Mouse (Mus musculus) heart, embryonic 15.5 days (tissue): ENCODE measurements around the gene Il1b. TPM values are rescaled to one million over a fixed set of nuclear protein-coding genes. Genes with fewer than 3 reads are reported as not detected.

Source experiments
- ATAC-seq: fragments of 200-750 bp; cut with Nextera tagmentation; replicated peaks from 2 replicates; pipeline ENCODE4 v1.8.0; 2017; ENCODE audit warnings: low read depth, moderate TSS enrichment; ENCODE audit not compliant: insufficient number of reproducible peaks, insufficient read depth, low FRiP score
- H3K27ac ChIP-seq: fragments of 300-500 bp; sonication (generic); 2 replicates; pipeline ENCODE4 v1.5.1; 2015; ENCODE audit warnings: mild to moderate bottlenecking, inconsistent platforms
- H3K27me3 ChIP-seq: fragments of 300-500 bp; sonication (generic); 2 replicates; pipeline ENCODE4 v1.6.1; 2015; ENCODE audit warnings: inconsistent platforms
- H3K36me3 ChIP-seq: fragments of 300-500 bp; sonication (generic); 2 replicates; pipeline ENCODE4 v1.6.1; 2015; ENCODE audit warnings: mild to moderate bottlenecking, inconsistent platforms
- H3K4me1 ChIP-seq: fragments of 300-500 bp; sonication (generic); replicated peaks from 2 replicates; pipeline ENCODE4 v1.6.1; 2015; ENCODE audit warnings: inconsistent platforms
- H3K4me2 ChIP-seq: fragments of 300-500 bp; sonication (generic); 2 replicates; pipeline ENCODE4 v1.6.1; 2015; ENCODE audit warnings: inconsistent platforms, mild to moderate bottlenecking, moderate library complexity
- H3K4me3 ChIP-seq: fragments of 300-500 bp; sonication (generic); 2 replicates; pipeline ENCODE4 v1.5.1; 2015; ENCODE audit warnings: mild to moderate bottlenecking, inconsistent platforms
- H3K9ac ChIP-seq: fragments of 300-500 bp; sonication (generic); 2 replicates; pipeline ENCODE4 v1.6.1; 2015; ENCODE audit warnings: mild to moderate bottlenecking, inconsistent platforms
- H3K9me3 ChIP-seq: fragments of 300-500 bp; sonication (generic); replicated peaks from 2 replicates; pipeline ENCODE4 v1.6.1; 2016; ENCODE audit warnings: inconsistent platforms
- WGBS: fragments of 180-500 bp; shearing (Covaris S2); methylation state at CpG from one replicate; pipeline ENCODE4 v1.1.7; 2015; ENCODE audit warnings: mixed read lengths; 5-methylcytosine and 5-hydroxymethylcytosine counted together
- polyA plus RNA-seq: library from polyadenylated mRNA; unstranded; fragments of >200 nt; fragmentation: Nextera tagmentation; extraction: Ambion mirVana; gene quantifications from 2 replicates; pipeline ENCODE4 v1.2.1, GENCODE M21; 2015

Il1b gene
- polyA plus RNA-seq, 1 experiment from 2014 or later, result 0.39 TPM

GRCm38 (mm10) chr2:129398176-129398575, 27.2 kb upstream of the Il1b start:
- Histone ChIP-seq H3K27me3 (no peaks in the 10 kb centered on the region), H3K27ac (no peak overlapping the region), H3K9ac (no peak overlapping the region), H3K36me3 (no peaks in the 10 kb centered on the region), H3K4me3 (no peak overlapping the region), H3K4me2 (no peak overlapping the region), H3K4me1 (no peaks in the 10 kb centered on the region), H3K9me3 (no peaks in the 10 kb centered on the region)
- WGBS, result 76% methylated on average over 3 of the region's 3 CpGs
- ATAC-seq, result no peak

- Histone ChIP-seq H3K36me3 (no peaks in the 10 kb centered on the region), H3K4me3 (no peak overlapping the region), H3K27ac (no peak overlapping the region), H3K9ac (no peak overlapping the region), H3K27me3 (no peaks in the 10 kb centered on the region), H3K9me3 (no peaks in the 10 kb centered on the region), H3K4me1 (no peaks in the 10 kb centered on the region), H3K4me2 (no peak overlapping the region)
- 27% methylated on average over 6 of the region's 6 CpGs for WGBS
- ATAC-seq, result no peak
These were observed 22.6 kb upstream of the Il1b start for GRCm38 (mm10) chr2:129393524-129393923.

- no peaks in the 10 kb centered on the region for H3K36me3 ChIP-seq
- H3K4me2 ChIP-seq, result no peak overlapping the region
- no peak overlapping the region for H3K27ac ChIP-seq
- no peak overlapping the region for H3K4me3 ChIP-seq
- no peaks in the 10 kb centered on the region for H3K27me3 ChIP-seq
- no peaks in the 10 kb centered on the region for H3K4me1 ChIP-seq
- no peaks in the 10 kb centered on the region for H3K9me3 ChIP-seq
- H3K9ac ChIP-seq, result no peak overlapping the region
- WGBS, result 77% methylated on average over 5 of the region's 5 CpGs
- ATAC-seq, result no peak
These were observed 19.2 kb upstream of the Il1b start for GRCm38 (mm10) chr2:129390161-129390560.

DNA sequence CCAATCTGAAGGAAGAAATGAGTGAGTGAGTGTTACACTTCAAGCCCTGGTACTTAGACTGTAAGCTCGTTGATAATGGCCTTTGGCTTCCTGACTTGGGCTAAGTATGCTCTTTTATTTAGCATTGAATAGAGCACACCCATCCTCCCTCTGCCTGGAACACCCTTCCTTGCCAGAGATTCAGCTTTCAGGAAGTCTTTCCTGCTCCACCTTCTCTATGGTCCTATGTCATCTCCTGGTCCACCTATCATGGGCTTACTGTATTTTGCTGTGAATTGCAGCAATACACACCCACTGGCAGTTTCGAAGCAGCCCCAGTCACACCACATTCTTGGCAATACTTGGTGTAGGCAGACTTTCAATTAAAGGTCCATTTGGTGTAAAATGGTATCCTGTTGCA, 18.4 kb upstream of the Il1b start:
- Histone ChIP-seq H3K4me1 (peaks cover 3% of the 10 kb centered on the region), H3K9me3 (no peaks in the 10 kb centered on the region), H3K36me3 (no peaks in the 10 kb centered on the region), H3K9ac (no peak overlapping the region), H3K27ac (no peak overlapping the region), H3K4me2 (no peak overlapping the region), H3K4me3 (no peak overlapping the region), H3K27me3 (no peaks in the 10 kb centered on the region)
- ATAC-seq, result no peak
- 64% methylated on average over 2 of the region's 2 CpGs for WGBS

GRCm38 (mm10) chr2:129385331-129385730, 14.4 kb upstream of the Il1b start:
- WGBS, result 76% methylated on average over 3 of the region's 3 CpGs
- Histone ChIP-seq H3K9ac (no peak overlapping the region), H3K9me3 (no peaks in the 10 kb centered on the region), H3K27ac (no peak overlapping the region), H3K27me3 (no peaks in the 10 kb centered on the region), H3K4me1 (peaks cover 10% of the 10 kb centered on the region), H3K4me3 (no peak overlapping the region), H3K36me3 (no peaks in the 10 kb centered on the region), H3K4me2 (no peak overlapping the region)
- no peak for ATAC-seq

DNA sequence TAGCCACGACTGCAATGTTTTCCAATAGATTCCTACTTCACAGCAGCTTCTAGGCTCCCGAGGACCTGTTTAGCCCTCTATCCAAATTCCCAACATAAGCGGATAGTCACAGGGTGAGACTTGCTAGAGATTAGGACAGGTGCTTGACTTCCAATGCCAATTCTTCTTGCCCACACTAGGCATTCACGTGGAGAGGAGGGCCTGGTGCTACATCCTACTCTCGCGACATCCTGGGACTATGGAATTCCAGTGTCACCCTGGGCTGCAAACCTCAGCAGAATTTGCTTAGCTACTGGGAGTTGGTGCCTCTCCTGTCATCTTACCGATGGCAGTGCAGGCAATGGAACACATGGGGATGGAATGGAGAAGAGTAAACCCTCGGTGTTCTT, 13.3 kb upstream of the Il1b start:
- Histone ChIP-seq H3K9ac (no peak overlapping the region), H3K4me1 (peaks cover 10% of the 10 kb centered on the region), H3K4me2 (no peak overlapping the region), H3K4me3 (no peak overlapping the region), H3K36me3 (no peaks in the 10 kb centered on the region), H3K27ac (peak overlapping the region; percentile 53), H3K9me3 (no peaks in the 10 kb centered on the region), H3K27me3 (no peaks in the 10 kb centered on the region)
- no peak for ATAC-seq
- WGBS, result 71% methylated on average over 8 of the region's 8 CpGs

DNA sequence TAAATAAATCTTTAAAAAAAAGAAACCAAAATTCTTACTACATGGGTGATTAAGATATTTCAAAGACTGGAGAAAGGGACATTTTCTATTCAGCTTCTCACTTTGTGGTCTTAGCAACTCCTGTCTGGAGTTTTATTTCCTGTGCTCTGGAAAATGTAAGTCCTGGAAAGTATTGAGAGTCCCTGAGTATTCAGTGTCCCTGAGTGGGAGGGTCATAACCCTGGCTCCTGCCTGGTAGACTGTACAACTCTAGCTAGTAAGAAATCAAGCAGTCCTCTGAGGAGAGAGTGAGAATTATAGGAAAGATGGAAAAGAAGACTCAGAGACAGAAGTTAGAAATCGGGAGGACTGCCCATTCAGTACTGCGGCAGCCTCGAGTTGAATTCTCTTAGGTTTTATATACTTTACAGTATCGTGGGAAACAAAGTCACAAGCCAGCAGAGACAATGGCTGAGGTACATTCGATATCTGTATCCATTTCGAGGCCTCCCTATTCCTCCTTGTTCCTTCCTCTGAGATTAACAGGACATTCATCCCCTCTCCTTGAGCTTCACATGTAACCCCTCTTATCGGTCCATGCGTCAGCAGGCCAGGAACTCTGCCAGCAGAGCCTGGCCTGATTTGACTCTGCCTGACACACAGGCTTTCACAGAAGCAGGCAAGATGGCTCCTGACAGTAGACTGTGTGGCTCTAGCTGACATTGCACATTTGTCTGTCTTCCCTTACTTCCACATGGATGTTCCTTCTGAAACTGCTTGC, 12.8 kb upstream of the Il1b start:
- Histone ChIP-seq H3K4me1 (peaks cover 10% of the 10 kb centered on the region), H3K9me3 (no peaks in the 10 kb centered on the region), H3K9ac (no peak overlapping the region), H3K4me3 (no peak overlapping the region), H3K36me3 (no peaks in the 10 kb centered on the region), H3K27ac (peak overlapping the region; percentile 55), H3K4me2 (no peak overlapping the region), H3K27me3 (no peaks in the 10 kb centered on the region)
- WGBS, result 47% methylated on average over 8 of the region's 8 CpGs
- peak; percentile 85 for ATAC-seq

- no peaks in the 10 kb centered on the region for H3K36me3 ChIP-seq
- H3K9ac ChIP-seq, result no peak overlapping the region
- WGBS, result 79% methylated on average over 5 of the region's 5 CpGs
- H3K4me3 ChIP-seq, result no peak overlapping the region
- H3K9me3 ChIP-seq, result no peaks in the 10 kb centered on the region
- no peak overlapping the region for H3K27ac ChIP-seq
- no peak for ATAC-seq
- H3K4me1 ChIP-seq, result peaks cover 10% of the 10 kb centered on the region
- H3K4me2 ChIP-seq, result no peak overlapping the region
- no peaks in the 10 kb centered on the region for H3K27me3 ChIP-seq
These were observed 10.0 kb upstream of the Il1b start for GRCm38 (mm10) chr2:129380746-129381474.

DNA sequence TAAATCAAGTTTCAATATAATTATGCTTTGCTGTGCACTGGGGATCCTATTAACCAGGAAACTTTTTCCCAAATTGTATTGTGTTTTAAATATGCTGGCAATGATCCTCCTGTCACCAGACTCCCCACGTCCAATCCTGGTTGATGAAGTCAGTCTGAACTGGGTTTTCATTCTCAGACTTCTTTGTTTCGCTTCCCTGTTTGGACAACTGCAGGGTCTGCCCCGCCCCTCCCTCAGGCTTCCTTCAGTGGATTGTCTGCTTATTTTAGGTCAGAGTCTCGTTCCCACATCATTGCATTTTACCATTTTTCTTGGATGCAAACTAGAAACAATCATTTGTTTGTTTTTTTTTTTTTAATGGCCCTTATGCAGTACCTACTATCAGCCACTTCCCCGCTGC, 9.3 kb upstream of the Il1b start:
- no peak for ATAC-seq

GRCm38 (mm10) chr2:129373307-129373706, 2.4 kb upstream of the Il1b start:
- WGBS, result 68% methylated on average over 4 of the region's 4 CpGs
- no peak overlapping the region for H3K27ac ChIP-seq
- no peak overlapping the region for H3K4me2 ChIP-seq
- no peaks in the 10 kb centered on the region for H3K4me1 ChIP-seq
- ATAC-seq, result no peak
- no peak overlapping the region for H3K9ac ChIP-seq
- H3K9me3 ChIP-seq, result no peaks in the 10 kb centered on the region
- H3K27me3 ChIP-seq, result no peaks in the 10 kb centered on the region
- H3K4me3 ChIP-seq, result no peak overlapping the region
- H3K36me3 ChIP-seq, result no peaks in the 10 kb centered on the region

More for the DNA sequence above, 9.3 kb upstream of the Il1b start:
- Histone ChIP-seq H3K4me1 (peaks cover 10% of the 10 kb centered on the region), H3K27ac (no peak overlapping the region), H3K4me2 (no peak overlapping the region), H3K4me3 (no peak overlapping the region), H3K36me3 (no peaks in the 10 kb centered on the region), H3K9ac (no peak overlapping the region), H3K27me3 (no peaks in the 10 kb centered on the region), H3K9me3 (no peaks in the 10 kb centered on the region)
- WGBS, result 69% methylated on average over 5 of the region's 5 CpGs

- no peaks in the 10 kb centered on the region for H3K36me3 ChIP-seq
- H3K27ac ChIP-seq, result no peak overlapping the region
- no peak overlapping the region for H3K9ac ChIP-seq
- no peaks in the 10 kb centered on the region for H3K4me1 ChIP-seq
- ATAC-seq, result no peak
- no peaks in the 10 kb centered on the region for H3K9me3 ChIP-seq
- H3K4me2 ChIP-seq, result no peak overlapping the region
- H3K4me3 ChIP-seq, result no peak overlapping the region
- 55% methylated on average over 3 of the region's 3 CpGs for WGBS
- H3K27me3 ChIP-seq, result no peaks in the 10 kb centered on the region
These were observed 1.3 kb downstream of the Il1b start for GRCm38 (mm10) chr2:129369615-129370014.

DNA sequence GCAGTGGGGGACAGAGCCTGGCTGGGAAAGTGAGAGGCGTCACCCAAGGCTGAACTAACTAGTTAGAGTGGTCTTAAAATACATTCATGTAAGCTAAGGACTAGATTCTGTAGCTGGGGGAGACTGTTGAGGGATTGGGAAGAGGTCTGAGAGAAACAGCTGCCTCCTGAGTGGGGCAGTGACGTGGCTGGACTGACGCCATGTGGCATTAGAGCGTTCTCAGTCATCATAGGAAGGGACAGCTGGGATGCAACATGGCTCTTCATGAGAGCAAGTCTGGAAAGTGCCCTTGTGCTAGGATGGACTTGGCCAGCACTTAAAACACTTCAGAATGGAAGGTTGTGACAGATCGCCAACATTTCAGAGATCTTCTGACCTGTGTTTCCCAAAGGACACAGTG, 2.1 kb downstream of the Il1b start:
- no peaks in the 10 kb centered on the region for H3K4me1 ChIP-seq
- WGBS, result 86% methylated on average over 5 of the region's 5 CpGs
- H3K4me2 ChIP-seq, result no peak overlapping the region
- H3K9ac ChIP-seq, result no peak overlapping the region
- H3K27ac ChIP-seq, result no peak overlapping the region
- no peaks in the 10 kb centered on the region for H3K36me3 ChIP-seq
- H3K9me3 ChIP-seq, result no peaks in the 10 kb centered on the region
- H3K4me3 ChIP-seq, result no peak overlapping the region
- no peak for ATAC-seq
- H3K27me3 ChIP-seq, result no peaks in the 10 kb centered on the region
